Mouse (Mus musculus) brain, embryonic 14.5 days (tissue): ENCODE measurements around the gene Zfp518b.

Experiments
- CTCF ChIP-seq: fragments of 200-500 bp; IDR thresholded peaks from 2 replicates; pipeline ENCODE4 v1.5.1; 2012; ENCODE audit warnings: inconsistent platforms, mild to moderate bottlenecking, moderate library complexity, borderline replicate concordance; ENCODE audit not compliant: insufficient read depth, insufficient read length; ENCODE audit errors: extremely low read depth
- POLR2A ChIP-seq: fragments of 200-500 bp; IDR thresholded peaks from 2 replicates; pipeline ENCODE4 v1.6.1; 2012; ENCODE audit warnings: mild to moderate bottlenecking, inconsistent platforms, borderline replicate concordance; ENCODE audit not compliant: poor library complexity, insufficient read depth, insufficient read length, severe bottlenecking; ENCODE audit errors: extremely low read depth

GRCm38 (mm10) chr5:38698046-38698445 is 13.4 kb upstream of the Zfp518b start:
- TF ChIP-seq CTCF (no peak), POLR2A (no peak)
